Mouse (Mus musculus) subcutaneous adipose tissue, adult 2 months (tissue): ENCODE measurements around the gene Sf3b5. TPM values are rescaled to one million over a fixed set of nuclear protein-coding genes. Genes with fewer than 3 reads are reported as not detected.

Source experiments
- polyA plus RNA-seq: library from polyadenylated mRNA; depleted of rRNA; stranded (reverse); fragments of >200 nt; gene quantifications from 2 replicates; pipeline ENCODE4 v1.2.3, GENCODE M21; 2012; ENCODE audit warnings: low replicate concordance; rRNA removed

Gene Sf3b5
- polyA plus RNA-seq = 24.1 and 25.5 TPM in 2 replicates

DNA sequence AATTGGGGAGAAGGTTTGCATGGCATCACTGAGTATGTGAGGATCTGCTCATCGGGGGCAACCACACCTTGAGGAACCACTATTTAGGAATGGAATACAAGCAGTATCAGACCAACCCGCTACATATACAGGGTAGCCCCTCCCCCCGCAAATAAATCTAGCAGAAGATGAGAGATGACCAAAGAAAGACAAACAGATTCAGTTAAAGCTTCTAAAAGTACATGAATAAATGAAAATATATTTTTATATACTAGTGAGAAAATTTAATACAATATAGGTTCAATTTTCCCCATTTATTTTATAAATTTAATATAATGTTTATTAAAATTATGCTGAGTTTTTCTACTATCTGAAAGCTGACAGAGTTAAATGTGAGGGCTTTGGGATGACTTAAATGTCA, at the start of gene Sf3b5:
Gene Sf3b5, plus strand, starts transcription at position 301 of the 400 bp plus-strand sequence.

GRCm38 (mm10) chr10:12964151-12965075, 40.7 kb upstream of the Sf3b5 start, which contains the start of gene Stx11:
TSS of gene Stx11 (minus strand) at chr10:12964298.

Other genes with a start within 250 kb of the Sf3b5 start
- gene Utrn, start 136.0 kb upstream of the Sf3b5 start, polyA plus RNA-seq = 44.5 and 63.1 TPM in 2 replicates
- 1.1 and 4.1 TPM in 2 replicates for gene Stx11, start 41.0 kb upstream of the Sf3b5 start, polyA plus RNA-seq
- 56.0 and 114 TPM in 2 replicates for gene Plagl1, start 55.2 kb downstream of the Sf3b5 start, polyA plus RNA-seq
- not detected in 2 replicates for gene Zc2hc1b, start 172.7 kb downstream of the Sf3b5 start, polyA plus RNA-seq
- gene Ltv1, start 187.8 kb downstream of the Sf3b5 start, polyA plus RNA-seq = 25.5 and 26.2 TPM in 2 replicates